26 mouse cellular contexts compared by ENCODE assay signal in the genomic region with DNA sequence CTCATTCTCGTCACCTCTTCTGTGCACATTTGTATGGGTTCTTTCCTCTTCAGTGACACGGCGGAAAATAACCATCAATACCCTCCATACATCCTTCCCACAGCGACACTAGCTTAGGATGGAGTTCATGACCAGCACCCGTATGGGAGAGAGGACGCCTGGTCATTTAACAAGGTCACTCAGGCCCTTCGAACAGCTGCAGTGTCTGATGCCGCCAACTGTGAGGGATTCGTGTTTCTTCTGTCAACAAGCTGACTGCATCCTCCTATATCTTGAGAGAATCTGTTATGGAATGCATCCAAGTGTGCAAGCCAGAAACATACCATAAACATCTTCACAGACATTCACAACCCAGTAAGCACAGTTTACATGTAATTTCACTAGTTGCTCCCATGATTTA.
DNase-seq lines count a peak whose midpoint lies in the region; ATAC-seq and TF ChIP-seq lines count a peak whose summit lies in the region.
"Had no signal": no experiment of that assay in that cellular context is flagged by ENCODE, and none has a peak within 500 bp of the region (broad histone marks: within the 10 kb centered on the region; RNA-seq: fewer than 3 reads in every experiment).

No protein-coding gene starts in this region.

- no peak for TF ChIP-seq CTCF in layer of hippocampus, adult 2 months (conservative IDR thresholded peaks at IDR 0.05)

- H3K27me3 ChIP-seq in embryonic facial prominence, embryonic 14.5 days (replicated peaks; ENCODE audit: control insufficient read depth, insufficient read depth, low read length): no peaks in the 10 kb centered on the region
- H3K27me3 ChIP-seq in embryonic facial prominence, embryonic 10.5 days (replicated peaks; ENCODE audit: low read depth, poor library complexity, severe bottlenecking): no peaks in the 10 kb centered on the region
- no peaks in the 10 kb centered on the region for H3K27me3 ChIP-seq in kidney, embryonic 16.5 days (ENCODE audit: insufficient read depth, low read length)
- H3K27me3 ChIP-seq in kidney, embryonic 14.5 days (ENCODE audit: control insufficient read depth, insufficient read depth, low read length): no peaks in the 10 kb centered on the region
- H3K27me3 ChIP-seq in lung, embryonic 16.5 days (ENCODE audit: control insufficient read depth, insufficient read depth, low read depth, low read length): no peaks in the 10 kb centered on the region
- H3K27me3 ChIP-seq: CH12.LX; embryonic facial prominence, embryonic 12.5 days; forebrain, embryonic 12.5 days; heart, embryonic 12.5 days; limb, embryonic 12.5 days; liver, embryonic 12.5 days; midbrain, embryonic 13.5 days had no signal

- H3K9ac ChIP-seq in embryonic facial prominence, embryonic 14.5 days (ENCODE audit: low read depth, low read length): no peak overlapping the region
- no peak overlapping the region for H3K9ac ChIP-seq in kidney, embryonic 16.5 days (replicated peaks; ENCODE audit: low read length)
- no peak overlapping the region for H3K9ac ChIP-seq in kidney, embryonic 14.5 days (ENCODE audit: low read depth, low read length)
- no peak overlapping the region for H3K9ac ChIP-seq in lung, embryonic 16.5 days (ENCODE audit: low read length)
- H3K9ac ChIP-seq: embryonic facial prominence, embryonic 12.5 days; forebrain, embryonic 12.5 days; heart, embryonic 12.5 days; hindbrain, embryonic 14.5 days; limb, embryonic 12.5 days; liver, embryonic 12.5 days; liver, postnatal 0 days; midbrain, embryonic 13.5 days had no signal

- H3K36me3 ChIP-seq in embryonic facial prominence, embryonic 14.5 days (ENCODE audit: control insufficient read depth, insufficient read depth, low read length): no peaks in the 10 kb centered on the region
- H3K36me3 ChIP-seq in embryonic facial prominence, embryonic 10.5 days (replicated peaks): no peaks in the 10 kb centered on the region
- H3K36me3 ChIP-seq in kidney, embryonic 16.5 days (ENCODE audit: insufficient read depth, low read length): no peaks in the 10 kb centered on the region
- H3K36me3 ChIP-seq in kidney, embryonic 14.5 days (ENCODE audit: control insufficient read depth, insufficient read depth, low read length): no peaks in the 10 kb centered on the region
- no peaks in the 10 kb centered on the region for H3K36me3 ChIP-seq in lung, embryonic 16.5 days (ENCODE audit: control insufficient read depth, insufficient read depth, low read length)
- H3K36me3 ChIP-seq: embryonic facial prominence, embryonic 12.5 days; forebrain, embryonic 12.5 days; heart, embryonic 12.5 days; limb, embryonic 12.5 days; liver, embryonic 12.5 days; midbrain, embryonic 13.5 days had no signal

- H3K9me3 ChIP-seq in embryonic facial prominence, embryonic 14.5 days (ENCODE audit: control insufficient read depth, low read length): no peaks in the 10 kb centered on the region
- no peaks in the 10 kb centered on the region for H3K9me3 ChIP-seq in embryonic facial prominence, embryonic 10.5 days
- no peaks in the 10 kb centered on the region for H3K9me3 ChIP-seq in kidney, embryonic 16.5 days (ENCODE audit: low read length)
- H3K9me3 ChIP-seq in kidney, embryonic 14.5 days (ENCODE audit: control insufficient read depth, low read length): no peaks in the 10 kb centered on the region
- H3K9me3 ChIP-seq in lung, embryonic 16.5 days (ENCODE audit: control insufficient read depth, low read length): no peaks in the 10 kb centered on the region
- H3K9me3 ChIP-seq: embryonic facial prominence, embryonic 12.5 days; forebrain, embryonic 12.5 days; heart, embryonic 12.5 days; limb, embryonic 12.5 days; liver, embryonic 12.5 days; midbrain, embryonic 13.5 days had no signal

- no peak for ATAC-seq in embryonic facial prominence, embryonic 14.5 days (ENCODE audit: low read depth)
- peak; percentile 36 for ATAC-seq in kidney, embryonic 16.5 days (ENCODE audit: low FRiP score, low TSS enrichment)
- no peak for ATAC-seq in kidney, embryonic 14.5 days (ENCODE audit: low FRiP score, low TSS enrichment)
- peak; percentile 44 for ATAC-seq in lung, embryonic 16.5 days (ENCODE audit: low read depth)
- ATAC-seq: activated CD4-positive, CD25-positive, alpha-beta regulatory T cell, adult 4 months; intestine, postnatal 0 days; liver, embryonic 12.5 days; liver, postnatal 0 days; midbrain, embryonic 13.5 days had no signal

- H3K4me3 ChIP-seq in embryonic facial prominence, embryonic 14.5 days (ENCODE audit: low read depth, low read length): no peak overlapping the region
- no peak overlapping the region for H3K4me3 ChIP-seq in embryonic facial prominence, embryonic 10.5 days
- no peak overlapping the region for H3K4me3 ChIP-seq in kidney, embryonic 16.5 days (ENCODE audit: low read length)
- H3K4me3 ChIP-seq in kidney, embryonic 14.5 days (ENCODE audit: low read length): no peak overlapping the region
- H3K4me3 ChIP-seq in lung, embryonic 16.5 days (ENCODE audit: low read length): no peak overlapping the region
- no peak overlapping the region for H3K4me3 ChIP-seq in layer of hippocampus, adult 2 months
- H3K4me3 ChIP-seq: embryonic facial prominence, embryonic 12.5 days; erythroblast, embryonic 14.5 days; forebrain, embryonic 12.5 days; heart, embryonic 12.5 days; limb, embryonic 12.5 days; liver, embryonic 12.5 days; midbrain, embryonic 13.5 days had no signal

- peaks cover 5% of the 10 kb centered on the region; the same call in 1 of the 2 replicates for H3K4me1 ChIP-seq in embryonic facial prominence, embryonic 14.5 days (ENCODE audit: control insufficient read depth, insufficient read depth, low read length)
- H3K4me1 ChIP-seq in embryonic facial prominence, embryonic 10.5 days: peaks cover 9% of the 10 kb centered on the region; the same call in 1 of the 2 replicates
- H3K4me1 ChIP-seq in kidney, embryonic 16.5 days (ENCODE audit: insufficient read depth, low read length): peaks cover 23% of the 10 kb centered on the region
- H3K4me1 ChIP-seq in kidney, embryonic 14.5 days (ENCODE audit: control insufficient read depth, insufficient read depth, low read length): peaks cover 8% of the 10 kb centered on the region; the same call in 1 of the 2 replicates
- 0 out of 2 replicates have a peak, but pooled peaks cover 2% of the 10 kb centered on the region for H3K4me1 ChIP-seq in lung, embryonic 16.5 days (replicated peaks; ENCODE audit: control insufficient read depth, insufficient read depth, low read length)
- H3K4me1 ChIP-seq: liver, embryonic 12.5 days; midbrain, embryonic 13.5 days had no signal

- no peak overlapping the region for H3K27ac ChIP-seq in embryonic facial prominence, embryonic 14.5 days (replicated peaks; ENCODE audit: low read depth, low read length)
- H3K27ac ChIP-seq in embryonic facial prominence, embryonic 10.5 days (replicated peaks): no peak overlapping the region
- peak overlapping the region; percentile 44; the same call in 1 of the 2 replicates for H3K27ac ChIP-seq in kidney, embryonic 16.5 days (ENCODE audit: low read length)
- H3K27ac ChIP-seq in kidney, embryonic 14.5 days (ENCODE audit: low read depth, low read length): no peak overlapping the region
- no peak overlapping the region for H3K27ac ChIP-seq in lung, embryonic 16.5 days (ENCODE audit: low read length)
- no peak overlapping the region; the same call in 1 of the 2 replicates for H3K27ac ChIP-seq in layer of hippocampus, adult 2 months
- H3K27ac ChIP-seq: embryonic facial prominence, embryonic 12.5 days; forebrain, embryonic 12.5 days; hindbrain, embryonic 14.5 days; limb, embryonic 12.5 days; liver, embryonic 12.5 days; midbrain, embryonic 13.5 days had no signal

- peak; percentile 30 for DNase-seq in embryonic facial prominence, embryonic 14.5 days (ENCODE audit: low spot score)
- no peak for DNase-seq in embryonic facial prominence, embryonic 10.5 days (ENCODE audit: low spot score)
- DNase-seq in lung, postnatal 25 days (ENCODE audit: low spot score): no peak
- no peak for DNase-seq in layer of hippocampus, adult 2 months (ENCODE audit: low spot score in 2 of 2)
- DNase-seq: adrenal gland, adult 2 months; cerebellum, adult 9-10 months; cerebellum, postnatal 36 days; gastrocnemius, postnatal 14 days; kidney, postnatal 10 days; liver, postnatal 0 days; lung, postnatal 4 days; thymus, postnatal 14 days had no signal

- WGBS in embryonic facial prominence, embryonic 14.5 days: 66% methylated on average over 9 of the region's 9 CpGs
- 81% methylated on average over 9 of the region's 9 CpGs for WGBS in embryonic facial prominence, embryonic 10.5 days
- 32% methylated on average over 9 of the region's 9 CpGs for WGBS in kidney, embryonic 16.5 days
- 28% methylated on average over 9 of the region's 9 CpGs for WGBS in kidney, embryonic 14.5 days
- 48% methylated on average over 9 of the region's 9 CpGs for WGBS in lung, embryonic 16.5 days

- H3K4me2 ChIP-seq in embryonic facial prominence, embryonic 14.5 days (ENCODE audit: low read depth, low read length): no peak overlapping the region
- no peak overlapping the region for H3K4me2 ChIP-seq in kidney, embryonic 16.5 days (replicated peaks; ENCODE audit: low read depth, low read length)
- no peak overlapping the region for H3K4me2 ChIP-seq in kidney, embryonic 14.5 days (replicated peaks; ENCODE audit: low read depth, low read length)
- no peak overlapping the region for H3K4me2 ChIP-seq in lung, embryonic 16.5 days (ENCODE audit: low read depth, low read length)
- H3K4me2 ChIP-seq: embryonic facial prominence, embryonic 12.5 days; forebrain, embryonic 12.5 days; heart, embryonic 12.5 days; hindbrain, embryonic 14.5 days; limb, embryonic 12.5 days; liver, embryonic 12.5 days; midbrain, embryonic 13.5 days had no signal

Comparison
In these comparisons a context has a peak if more than half of its experiments do, and no peak if none do; other contexts are left out.
1. ATAC-seq: peak in kidney, embryonic 16.5 days (single experiment) and lung, embryonic 16.5 days (single experiment); none in embryonic facial prominence, embryonic 14.5 days (single experiment) and kidney, embryonic 14.5 days (single experiment).